Mouse (Mus musculus) heart, embryonic 16.5 days (tissue): ENCODE results near the gene Tmem107. TPM values are rescaled to one million over a fixed set of nuclear protein-coding genes. Genes with fewer than 3 reads are reported as not detected.

ENCODE experiments used
- ATAC-seq: fragments of 200-750 bp; cut with Nextera tagmentation; replicated peaks from 2 replicates; pipeline ENCODE4 v1.8.0; 2017; ENCODE audit warnings: moderate number of reproducible peaks; ENCODE audit not compliant: insufficient read depth, low FRiP score; ENCODE audit errors: extremely low read depth
- H3K27ac ChIP-seq: fragments of 300-500 bp; sonication (generic); 2 replicates; pipeline ENCODE4 v1.5.1; 2014; ENCODE audit warnings: mild to moderate bottlenecking, low read length, control low read depth, moderate library complexity
- H3K27me3 ChIP-seq: fragments of 300-500 bp; sonication (generic); 2 replicates; pipeline ENCODE4 v1.6.1; 2014; ENCODE audit warnings: low read length, mixed read lengths; ENCODE audit not compliant: control insufficient read depth, insufficient read depth
- H3K36me3 ChIP-seq: fragments of 300-500 bp; sonication (generic); 2 replicates; pipeline ENCODE4 v1.6.1; 2014; ENCODE audit not compliant: control insufficient read depth, insufficient read depth
- H3K4me1 ChIP-seq: fragments of 300-500 bp; sonication (generic); 2 replicates; pipeline ENCODE4 v1.6.1; 2014; ENCODE audit warnings: low read length, mixed read lengths; ENCODE audit not compliant: control insufficient read depth, insufficient read depth
- H3K4me2 ChIP-seq: fragments of 300-500 bp; sonication (generic); 2 replicates; pipeline ENCODE4 v1.6.1; 2014; ENCODE audit warnings: low read depth, mild to moderate bottlenecking, control low read depth, low read length
- H3K4me3 ChIP-seq: fragments of 300-500 bp; sonication (generic); 2 replicates; pipeline ENCODE4 v1.5.1; 2014; ENCODE audit warnings: mild to moderate bottlenecking, control low read depth, low read length
- H3K9ac ChIP-seq: fragments of 300-500 bp; sonication (generic); 2 replicates; pipeline ENCODE4 v1.6.1; 2014; ENCODE audit warnings: low read length, control low read depth
- H3K9me3 ChIP-seq: fragments of 300-500 bp; sonication (generic); replicated peaks from 2 replicates; pipeline ENCODE4 v1.6.1; 2016; ENCODE audit warnings: low read length; ENCODE audit not compliant: control insufficient read depth
- WGBS: fragments of 180-500 bp; shearing (Covaris S2); extraction: QIAGEN DNeasy Blood & Tissue Kit; methylation state at CpG from one replicate; pipeline ENCODE4 v1.1.7; 2014; 5-methylcytosine and 5-hydroxymethylcytosine counted together
- polyA plus RNA-seq: library from polyadenylated mRNA; unstranded; fragments of >200 nt; fragmentation: Nextera tagmentation; extraction: Ambion mirVana; gene quantifications from 2 replicates; pipeline ENCODE4 v1.2.1, GENCODE M21; 2015

Tmem107 gene
- polyA plus RNA-seq, 1 experiment from 2014 or later, result 43.3 TPM

GRCm38 (mm10) chr11:69037231-69038061 is 33.2 kb upstream of the Tmem107 start:
- peak overlapping the region; percentile 80 for H3K9ac ChIP-seq
- WGBS, result under 1% methylated on average over 34 of the region's 34 CpGs
- no peaks in the 10 kb centered on the region for H3K9me3 ChIP-seq
- peak overlapping the region; percentile 77 for H3K27ac ChIP-seq
- H3K36me3 ChIP-seq, result peaks cover 15% of the 10 kb centered on the region
- ATAC-seq, result peak; percentile 18; the same call in 1 of the 2 replicates
- H3K27me3 ChIP-seq, result no peaks in the 10 kb centered on the region
- H3K4me2 ChIP-seq, result peak overlapping the region; percentile 72
- peaks cover 18% of the 10 kb centered on the region for H3K4me1 ChIP-seq
- peak overlapping the region; percentile 79 for H3K4me3 ChIP-seq

GRCm38 (mm10) chr11:69038173-69038572 is 32.4 kb upstream of the Tmem107 start:
- H3K9me3 ChIP-seq, result no peaks in the 10 kb centered on the region
- H3K36me3 ChIP-seq, result peaks cover 12% of the 10 kb centered on the region
- no peak overlapping the region for H3K4me2 ChIP-seq
- H3K4me3 ChIP-seq, result no peak overlapping the region
- WGBS, result 73% methylated on average over 5 of the region's 5 CpGs
- H3K9ac ChIP-seq, result no peak overlapping the region
- no peaks in the 10 kb centered on the region for H3K27me3 ChIP-seq
- H3K27ac ChIP-seq, result no peak overlapping the region
- ATAC-seq, result no peak
- peaks cover 18% of the 10 kb centered on the region for H3K4me1 ChIP-seq

- ATAC-seq, result peak; percentile 72
- Histone ChIP-seq H3K36me3 (peaks cover 15% of the 10 kb centered on the region), H3K4me3 (peak within 1 kb of the TSS; percentile 79), H3K27ac (peak within 1 kb of the TSS; percentile 91), H3K9ac (peak within 1 kb of the TSS; percentile 79), H3K4me1 (peaks cover 13% of the 10 kb centered on the region), H3K4me2 (peak within 1 kb of the TSS; percentile 76), H3K9me3 (no peaks in the 10 kb centered on the region), H3K27me3 (no peaks in the 10 kb centered on the region)
- WGBS, result under 1% methylated on average over 54 of the region's 54 CpGs
These were observed 24.8 kb upstream of the Tmem107 start, which contains the start of gene Aurkb for GRCm38 (mm10) chr11:69045531-69046394. TSS of gene Aurkb (plus strand) at chr11:69045647.

GRCm38 (mm10) chr11:69046395-69046774 is 24.2 kb upstream of the Tmem107 start:
- ATAC-seq, result no peak
- no peaks in the 10 kb centered on the region for H3K27me3 ChIP-seq
- WGBS, result 7% methylated on average over 9 of the region's 9 CpGs
- no peaks in the 10 kb centered on the region for H3K9me3 ChIP-seq
- peaks cover 17% of the 10 kb centered on the region for H3K36me3 ChIP-seq
- H3K4me2 ChIP-seq, result peak overlapping the region; percentile 76
- H3K9ac ChIP-seq, result peak overlapping the region; percentile 79
- H3K4me1 ChIP-seq, result peaks cover 13% of the 10 kb centered on the region
- peak overlapping the region; percentile 79 for H3K4me3 ChIP-seq
- H3K27ac ChIP-seq, result peak overlapping the region; percentile 91

- H3K27me3 ChIP-seq, result no peaks in the 10 kb centered on the region
- ATAC-seq, result no peak
- no peak overlapping the region for H3K4me3 ChIP-seq
- H3K4me2 ChIP-seq, result peak overlapping the region; percentile 76; the same call in 1 of the 2 replicates
- H3K4me1 ChIP-seq, result peaks cover 13% of the 10 kb centered on the region
- no peak overlapping the region for H3K9ac ChIP-seq
- H3K27ac ChIP-seq, result no peak overlapping the region
- no peaks in the 10 kb centered on the region for H3K9me3 ChIP-seq
- peaks cover 17% of the 10 kb centered on the region for H3K36me3 ChIP-seq
- 87% methylated on average over 12 of the region's 12 CpGs for WGBS
These were observed 23.0 kb upstream of the Tmem107 start for GRCm38 (mm10) chr11:69047592-69047991.

GRCm38 (mm10) chr11:69048151-69048550 is 22.5 kb upstream of the Tmem107 start:
- peaks cover 13% of the 10 kb centered on the region for H3K4me1 ChIP-seq

GRCm38 (mm10) chr11:69050748-69051147 is 19.9 kb upstream of the Tmem107 start:
- H3K36me3 ChIP-seq, result peaks cover 17% of the 10 kb centered on the region
- H3K9ac ChIP-seq, result no peak overlapping the region
- no peak overlapping the region for H3K27ac ChIP-seq
- peaks cover 13% of the 10 kb centered on the region for H3K4me1 ChIP-seq
- H3K9me3 ChIP-seq, result no peaks in the 10 kb centered on the region
- no peak overlapping the region for H3K4me2 ChIP-seq
- no peak for ATAC-seq
- H3K4me3 ChIP-seq, result no peak overlapping the region
- 92% methylated on average over 8 of the region's 8 CpGs for WGBS
- H3K27me3 ChIP-seq, result no peaks in the 10 kb centered on the region

More at GRCm38 (mm10) chr11:69048151-69048550, 22.5 kb upstream of the Tmem107 start:
- H3K27me3 ChIP-seq, result no peaks in the 10 kb centered on the region
- H3K4me2 ChIP-seq, result no peak overlapping the region
- ATAC-seq, result no peak
- WGBS, result 90% methylated on average over 14 of the region's 14 CpGs
- H3K9me3 ChIP-seq, result no peaks in the 10 kb centered on the region
- no peak overlapping the region for H3K4me3 ChIP-seq
- H3K27ac ChIP-seq, result no peak overlapping the region
- H3K9ac ChIP-seq, result no peak overlapping the region
- peaks cover 17% of the 10 kb centered on the region for H3K36me3 ChIP-seq

- peaks cover 9% of the 10 kb centered on the region for H3K4me1 ChIP-seq
- no peak for ATAC-seq
- peaks cover 17% of the 10 kb centered on the region for H3K36me3 ChIP-seq
- H3K27me3 ChIP-seq, result no peaks in the 10 kb centered on the region
- no peak overlapping the region for H3K4me2 ChIP-seq
- no peak overlapping the region for H3K9ac ChIP-seq
- H3K9me3 ChIP-seq, result no peaks in the 10 kb centered on the region
- H3K27ac ChIP-seq, result no peak overlapping the region
- no peak overlapping the region for H3K4me3 ChIP-seq
- WGBS, result 87% methylated on average over 4 of the region's 4 CpGs
These were observed 18.8 kb upstream of the Tmem107 start for GRCm38 (mm10) chr11:69051771-69052170.
